In the genomic region with DNA sequence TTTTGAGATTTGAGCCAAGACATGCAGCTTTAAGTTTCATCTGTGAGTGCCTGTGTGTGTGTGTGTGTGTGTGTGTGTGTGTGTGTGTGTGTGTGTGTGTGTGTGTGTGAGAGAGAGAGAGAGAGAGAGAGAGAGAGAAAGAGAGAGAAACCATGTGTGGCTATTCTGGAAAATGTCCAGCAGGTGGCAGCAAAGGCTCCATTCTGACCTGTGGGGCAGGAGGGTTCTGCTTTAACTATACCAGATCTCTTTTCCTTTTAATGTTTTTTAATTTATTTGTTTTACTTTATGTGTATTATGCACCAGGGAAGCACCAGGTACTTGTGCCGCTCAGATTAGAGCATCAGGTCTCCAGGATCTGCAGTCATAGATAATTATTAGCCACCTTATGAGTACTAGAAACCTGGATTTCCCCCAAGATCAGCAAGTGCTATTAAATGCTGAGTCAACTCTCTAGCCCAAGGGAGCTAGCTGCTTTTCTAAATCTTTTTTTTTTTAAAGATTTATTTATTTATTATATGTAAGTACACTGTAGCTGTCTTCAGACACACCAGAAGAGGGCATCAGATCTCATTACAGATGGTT, we compare ENCODE assay signal across 10 mouse cellular contexts. TPM values are rescaled to one million over a fixed set of nuclear protein-coding genes. Genes with fewer than 3 reads are reported as not detected.
DNase-seq lines count a peak whose midpoint lies in the region; ATAC-seq and TF ChIP-seq lines count a peak whose summit lies in the region.
"Not testable (repeated sequence)": the region's sequence is repeated elsewhere in the genome, so short reads cannot be mapped to it uniquely, and the experiment has no call there.
"Had no signal": no experiment of that assay in that cellular context is flagged by ENCODE, and none has a peak within 500 bp of the region (broad histone marks: within the 10 kb centered on the region; RNA-seq: fewer than 3 reads in every experiment).

No protein-coding gene starts in this region.

- H3K9me3 ChIP-seq in forebrain, embryonic 11.5 days (ENCODE audit: control insufficient read depth, low read length); hindbrain, postnatal 0 days (ENCODE audit: low read length): not testable (repeated sequence)

- H3K36me3 ChIP-seq in forebrain, embryonic 11.5 days (ENCODE audit: control insufficient read depth, insufficient read depth, low read length); hindbrain, postnatal 0 days (ENCODE audit: insufficient read depth, low read length): not testable (repeated sequence)

- H3K9ac ChIP-seq in forebrain, embryonic 11.5 days (ENCODE audit: low read length); hindbrain, postnatal 0 days (replicated peaks; ENCODE audit: low read length): not testable (repeated sequence)

- not testable (repeated sequence) for H3K4me2 ChIP-seq in forebrain, embryonic 11.5 days (ENCODE audit: low read depth, low read length, severe bottlenecking); hindbrain, postnatal 0 days (ENCODE audit: low read depth, low read length)

- not testable (repeated sequence) for H3K4me3 ChIP-seq in forebrain, embryonic 11.5 days (ENCODE audit: low read depth, low read length); hindbrain, postnatal 0 days (ENCODE audit: low read length)

- peak; percentile 6 for DNase-seq in Muller cell, postnatal 12 days (ENCODE audit: inconsistent ontology term)
- DNase-seq in cerebellum, adult 11 months = peak; percentile 33
- DNase-seq in forebrain, embryonic 11.5 days (ENCODE audit: low spot score) = peak; percentile 52
- peak; percentile 44 for DNase-seq in hindbrain, postnatal 0 days (ENCODE audit: low spot score)
- peak; percentile 36 to 53 for DNase-seq in layer of hippocampus, postnatal 10 days (ENCODE audit: low spot score in 2 of 2)
- DNase-seq in lung, postnatal 14 days = peak; percentile 63
- DNase-seq in right cerebral cortex, adult 2 months (ENCODE audit: low spot score in 2 of 2) = peak; percentile 13 to 29

- H3K27ac ChIP-seq in forebrain, embryonic 11.5 days (ENCODE audit: low read depth, low read length); hindbrain, postnatal 0 days: not testable (repeated sequence)

- 14% methylated on average over 1 of the region's 1 CpGs for WGBS in forebrain, embryonic 11.5 days
- WGBS in hindbrain, postnatal 0 days = 14% methylated on average over 1 of the region's 1 CpGs

- TF ChIP-seq CTCF in hindbrain, postnatal 0 days (IDR thresholded peaks at IDR 0.05; ENCODE audit: low read depth) = peak; percentile 66

- not testable (repeated sequence) for H3K27me3 ChIP-seq in forebrain, embryonic 11.5 days (ENCODE audit: control insufficient read depth, insufficient read depth, low read length); hindbrain, postnatal 0 days (ENCODE audit: insufficient read depth, low read length)

- not testable (repeated sequence) for H3K4me1 ChIP-seq in forebrain, embryonic 11.5 days (replicated peaks; ENCODE audit: control insufficient read depth, insufficient read depth, low read length); hindbrain, postnatal 0 days (ENCODE audit: insufficient read depth, low read length)

- not testable (repeated sequence) for ATAC-seq in forebrain, embryonic 11.5 days (replicated peaks; ENCODE audit: low FRiP score); hindbrain, postnatal 0 days

RNA-seq across cellular contexts. Expression of a gene that starts 11.6 kb away (rescaled TPM):
- polyA plus RNA-seq in forebrain, embryonic 11.5 days (2014; fragmentation: Nextera tagmentation; extraction: Ambion mirVana) = not detected in 2 replicates
- total RNA-seq in hindbrain, postnatal 0 days (2014; rRNA removed) = not detected in 2 replicates
- 0.59 and 0.62 TPM in 2 replicates for polyA plus RNA-seq in hindbrain, postnatal 0 days (2015; fragmentation: Nextera tagmentation; extraction: Ambion mirVana)
- total RNA-seq in layer of hippocampus, postnatal 10 days (2021) = not detected
- polyA plus RNA-seq: embryonic facial prominence, embryonic 15.5 days; heart, embryonic 12.5 days; liver, embryonic 11.5 days had no signal

RNA-seq across cellular contexts. Expression of a gene that starts 18.9 kb away (rescaled TPM):
- not detected in 2 replicates for polyA plus RNA-seq in forebrain, embryonic 11.5 days (2014; fragmentation: Nextera tagmentation; extraction: Ambion mirVana)
- not detected in 2 replicates for total RNA-seq in hindbrain, postnatal 0 days (2014; rRNA removed)
- not detected in 2 replicates for polyA plus RNA-seq in hindbrain, postnatal 0 days (2015; fragmentation: Nextera tagmentation; extraction: Ambion mirVana)
- total RNA-seq in layer of hippocampus, postnatal 10 days (2021) = not detected
- polyA plus RNA-seq: embryonic facial prominence, embryonic 15.5 days; heart, embryonic 12.5 days; liver, embryonic 11.5 days had no signal

RNA-seq across cellular contexts. Expression of a gene that starts 44.0 kb away (rescaled TPM):
- polyA plus RNA-seq in forebrain, embryonic 11.5 days (2014; fragmentation: Nextera tagmentation; extraction: Ambion mirVana) = not detected in 2 replicates
- total RNA-seq in hindbrain, postnatal 0 days (2014; rRNA removed) = not detected in 2 replicates
- polyA plus RNA-seq in hindbrain, postnatal 0 days (2015; fragmentation: Nextera tagmentation; extraction: Ambion mirVana) = not detected in 2 replicates
- not detected for total RNA-seq in layer of hippocampus, postnatal 10 days (2021)
- polyA plus RNA-seq: embryonic facial prominence, embryonic 15.5 days; heart, embryonic 12.5 days; liver, embryonic 11.5 days had no signal

RNA-seq across cellular contexts. Expression of a gene that starts 45.4 kb away (rescaled TPM):
- polyA plus RNA-seq in forebrain, embryonic 11.5 days (2014; fragmentation: Nextera tagmentation; extraction: Ambion mirVana) = 10.7 and 10.9 TPM in 2 replicates
- total RNA-seq in hindbrain, postnatal 0 days (2014; rRNA removed) = 3.2 and 4.2 TPM in 2 replicates
- polyA plus RNA-seq in hindbrain, postnatal 0 days (2015; fragmentation: Nextera tagmentation; extraction: Ambion mirVana) = 12.0 and 15.3 TPM in 2 replicates
- 10 to 100 TPM; 14.5 to 17.2 TPM for total RNA-seq in layer of hippocampus, postnatal 10 days (2021)

Comparison
In these comparisons a context has a peak if more than half of its experiments do, and no peak if none do; other contexts are left out.
1. DNase-seq: peak in every context shown above with its lines; median percentile 63 in lung, postnatal 14 days; 52 in forebrain, embryonic 11.5 days; 44 in layer of hippocampus, postnatal 10 days; 44 in hindbrain, postnatal 0 days; 33 in cerebellum, adult 11 months; 21 in right cerebral cortex, adult 2 months; 6 in Muller cell, postnatal 12 days.